Mouse (Mus musculus) intestine, embryonic 14.5 days (tissue): Measurements from ENCODE around the gene Rspo1. TPM values are rescaled to one million over a fixed set of nuclear protein-coding genes. Genes with fewer than 3 reads are reported as not detected.

Experiments used
- ATAC-seq: fragments of 200-750 bp; cut with Nextera tagmentation; replicated peaks from 2 replicates; pipeline ENCODE4 v1.8.0; 2017; ENCODE audit warnings: low read depth, moderate number of reproducible peaks, moderate TSS enrichment, moderate library complexity; ENCODE audit not compliant: low FRiP score, low TSS enrichment
- DNase-seq: peaks from one replicate; pipeline ENCODE4 v3.0.0-alpha.2; 2018; ENCODE audit warnings: low spot score
- H3K27ac ChIP-seq: fragments of 300-500 bp; sonication (generic); 2 replicates; pipeline ENCODE4 v1.5.1; 2014; ENCODE audit warnings: low read depth, mild to moderate bottlenecking, control low read depth
- H3K27me3 ChIP-seq: fragments of 300-500 bp; sonication (generic); replicated peaks from 2 replicates; pipeline ENCODE4 v1.6.1; 2014; ENCODE audit warnings: low read length, control low read depth; ENCODE audit not compliant: control insufficient read depth, insufficient read depth
- H3K36me3 ChIP-seq: fragments of 300-500 bp; sonication (generic); 2 replicates; pipeline ENCODE4 v1.6.1; 2014; ENCODE audit warnings: low read length, control low read depth; ENCODE audit not compliant: control insufficient read depth, insufficient read depth
- H3K4me1 ChIP-seq: fragments of 300-500 bp; sonication (generic); replicated peaks from 2 replicates; pipeline ENCODE4 v1.6.1; 2014; ENCODE audit warnings: low read length, control low read depth, mixed read lengths; ENCODE audit not compliant: control insufficient read depth, insufficient read depth
- H3K4me2 ChIP-seq: fragments of 300-500 bp; sonication (generic); 2 replicates; pipeline ENCODE4 v1.6.1; 2014; ENCODE audit warnings: low read length
- H3K4me3 ChIP-seq: fragments of 300-500 bp; sonication (generic); 2 replicates; pipeline ENCODE4 v1.5.1; 2014; ENCODE audit warnings: low read depth, low read length, control low read depth, mixed read lengths
- H3K9ac ChIP-seq: fragments of 300-500 bp; sonication (generic); 2 replicates; pipeline ENCODE4 v1.6.1; 2014; ENCODE audit warnings: mild to moderate bottlenecking, low read length
- H3K9me3 ChIP-seq: fragments of 300-500 bp; sonication (generic); 2 replicates; pipeline ENCODE4 v1.6.1; 2016; ENCODE audit warnings: low read length, control low read depth; ENCODE audit not compliant: control insufficient read depth
- WGBS: fragments of 180-500 bp; shearing (Covaris S2); extraction: QIAGEN DNeasy Blood & Tissue Kit; methylation state at CpG from one replicate; pipeline ENCODE4 v1.1.7; 2014; 5-methylcytosine and 5-hydroxymethylcytosine counted together
- polyA plus RNA-seq: library from polyadenylated mRNA; unstranded; fragments of >200 nt; fragmentation: Nextera tagmentation; extraction: Ambion mirVana; gene quantifications from 2 replicates; pipeline ENCODE4 v1.2.1, GENCODE M21; 2014

Gene Rspo1
- polyA plus RNA-seq, 1 experiment from 2014 or later: 13.9 TPM

- ATAC-seq (no peak), DNase-seq (no peak)
- Histone ChIP-seq H3K4me1 (no peaks in the 10 kb centered on the region), H3K36me3 (no peaks in the 10 kb centered on the region), H3K4me2 (no peak overlapping the region), H3K27me3 (peaks cover 20% of the 10 kb centered on the region), H3K9me3 (no peaks in the 10 kb centered on the region), H3K4me3 (no peak overlapping the region), H3K27ac (no peak overlapping the region), H3K9ac (no peak overlapping the region)
- WGBS: 52% methylated on average over 8 of the region's 8 CpGs
Observed at GRCm38 (mm10) chr4:125002978-125003377, 16.7 kb downstream of the Rspo1 start.

- Histone ChIP-seq H3K4me1 (no peaks in the 10 kb centered on the region), H3K9ac (no peak overlapping the region), H3K36me3 (no peaks in the 10 kb centered on the region), H3K27ac (no peak overlapping the region), H3K9me3 (no peaks in the 10 kb centered on the region), H3K27me3 (peaks cover 29% of the 10 kb centered on the region), H3K4me3 (no peak overlapping the region), H3K4me2 (no peak overlapping the region)
- DNase-seq (no peak), ATAC-seq (no peak)
- WGBS: 50% methylated on average over 12 of the region's 12 CpGs
Observed at GRCm38 (mm10) chr4:125004886-125005285, 18.7 kb downstream of the Rspo1 start.

- DNase-seq: no peak
- no peak for ATAC-seq
- Histone ChIP-seq H3K4me2 (no peak overlapping the region), H3K27me3 (peaks cover 29% of the 10 kb centered on the region), H3K9me3 (no peaks in the 10 kb centered on the region), H3K27ac (no peak overlapping the region), H3K36me3 (no peaks in the 10 kb centered on the region), H3K4me3 (no peak overlapping the region), H3K4me1 (no peaks in the 10 kb centered on the region), H3K9ac (no peak overlapping the region)
- WGBS: 52% methylated on average over 15 of the region's 15 CpGs
Observed at GRCm38 (mm10) chr4:125007460-125007859, 21.2 kb downstream of the Rspo1 start.

GRCm38 (mm10) chr4:125008220-125008619 is 22.0 kb downstream of the Rspo1 start:
- H3K4me1 ChIP-seq: no peaks in the 10 kb centered on the region
- ATAC-seq (no peak), DNase-seq (no peak)
- no peaks in the 10 kb centered on the region for H3K9me3 ChIP-seq
- H3K4me3 ChIP-seq: no peak overlapping the region
- H3K27ac ChIP-seq: no peak overlapping the region
- no peak overlapping the region for H3K9ac ChIP-seq
- H3K4me2 ChIP-seq: no peak overlapping the region
- WGBS: 61% methylated on average over 6 of the region's 6 CpGs
- no peaks in the 10 kb centered on the region for H3K36me3 ChIP-seq
- H3K27me3 ChIP-seq: peaks cover 29% of the 10 kb centered on the region

- ATAC-seq (no peak), DNase-seq (no peak)
- Histone ChIP-seq H3K27ac (no peak overlapping the region), H3K4me3 (no peak overlapping the region), H3K36me3 (no peaks in the 10 kb centered on the region), H3K27me3 (peaks cover 31% of the 10 kb centered on the region), H3K4me2 (no peak overlapping the region), H3K9ac (no peak overlapping the region), H3K9me3 (no peaks in the 10 kb centered on the region), H3K4me1 (no peaks in the 10 kb centered on the region)
- WGBS: 59% methylated on average over 8 of the region's 8 CpGs
Observed at GRCm38 (mm10) chr4:125008712-125009111, 22.5 kb downstream of the Rspo1 start.

- Histone ChIP-seq H3K9me3 (no peaks in the 10 kb centered on the region), H3K9ac (no peak within 1 kb of the TSS), H3K27ac (no peak within 1 kb of the TSS), H3K36me3 (no peaks in the 10 kb centered on the region), H3K27me3 (peaks cover 6% of the 10 kb centered on the region; the same call in 1 of the 2 replicates), H3K4me2 (no peak within 1 kb of the TSS), H3K4me3 (no peak within 1 kb of the TSS), H3K4me1 (no peaks in the 10 kb centered on the region)
- ATAC-seq: no peak
- DNase-seq: no peak
- 67% methylated on average over 10 of the region's 10 CpGs for WGBS
Observed at GRCm38 (mm10) chr4:125015806-125016635, 29.8 kb downstream of the Rspo1 start, which contains the start of gene Gnl2. TSS of gene Gnl2 (plus strand) at chr4:125016585.

- no peak overlapping the region for H3K4me2 ChIP-seq
- DNase-seq (no peak), ATAC-seq (no peak)
- no peaks in the 10 kb centered on the region for H3K36me3 ChIP-seq
- H3K4me1 ChIP-seq: no peaks in the 10 kb centered on the region
- no peaks in the 10 kb centered on the region for H3K9me3 ChIP-seq
- WGBS: 65% methylated on average over 11 of the region's 11 CpGs
- H3K9ac ChIP-seq: no peak overlapping the region
- no peak overlapping the region for H3K27ac ChIP-seq
- no peak overlapping the region for H3K4me3 ChIP-seq
- H3K27me3 ChIP-seq: 0 out of 2 replicates have a peak, but pooled peaks cover 6% of the 10 kb centered on the region
Observed at GRCm38 (mm10) chr4:125017431-125017830, 31.2 kb downstream of the Rspo1 start.

- no peak for DNase-seq
- H3K4me3 ChIP-seq: no peak overlapping the region
- no peak overlapping the region for H3K4me2 ChIP-seq
- no peak for ATAC-seq
- H3K27me3 ChIP-seq: 0 out of 2 replicates have a peak, but pooled peaks cover 3% of the 10 kb centered on the region
- H3K9ac ChIP-seq: no peak overlapping the region
- no peak overlapping the region for H3K27ac ChIP-seq
- H3K4me1 ChIP-seq: no peaks in the 10 kb centered on the region
- no peaks in the 10 kb centered on the region for H3K36me3 ChIP-seq
- H3K9me3 ChIP-seq: no peaks in the 10 kb centered on the region
- 34% methylated on average over 11 of the region's 11 CpGs for WGBS
Observed at GRCm38 (mm10) chr4:125020780-125021538, 34.7 kb downstream of the Rspo1 start.
